Mouse (Mus musculus): ENCODE results near the gene Stab1.

Gene Stab1

GRCm38 (mm10) chr14:31194891-31195513 is 26.6 kb upstream of the Stab1 start:
- DNase-seq (ENCODE audit: low spot score), result peak; percentile 85

DNA sequence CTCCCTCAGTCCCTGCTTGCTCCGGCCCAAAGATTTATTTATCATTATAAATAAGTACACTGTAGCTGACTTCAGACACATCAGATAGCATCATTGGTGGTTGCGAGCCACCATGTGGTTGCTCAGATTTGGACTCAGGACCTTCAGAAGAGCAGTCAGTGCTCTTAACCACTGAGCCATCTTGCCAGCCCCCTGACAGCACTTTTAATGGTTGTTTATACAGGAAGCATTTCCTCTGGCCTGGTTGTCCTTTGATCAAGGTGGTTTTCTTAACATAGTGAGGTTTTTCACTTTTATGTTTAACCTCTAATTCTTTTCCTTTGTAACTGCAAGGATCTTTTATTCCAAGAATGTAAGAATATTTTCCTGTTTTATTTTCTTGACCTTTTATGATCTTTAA is 26.0 kb upstream of the Stab1 start:
- DNase-seq (ENCODE audit: low spot score), result no peak

GRCm38 (mm10) chr14:31193791-31194190 is 25.4 kb upstream of the Stab1 start:
- no peak for DNase-seq (ENCODE audit: low spot score)

DNA sequence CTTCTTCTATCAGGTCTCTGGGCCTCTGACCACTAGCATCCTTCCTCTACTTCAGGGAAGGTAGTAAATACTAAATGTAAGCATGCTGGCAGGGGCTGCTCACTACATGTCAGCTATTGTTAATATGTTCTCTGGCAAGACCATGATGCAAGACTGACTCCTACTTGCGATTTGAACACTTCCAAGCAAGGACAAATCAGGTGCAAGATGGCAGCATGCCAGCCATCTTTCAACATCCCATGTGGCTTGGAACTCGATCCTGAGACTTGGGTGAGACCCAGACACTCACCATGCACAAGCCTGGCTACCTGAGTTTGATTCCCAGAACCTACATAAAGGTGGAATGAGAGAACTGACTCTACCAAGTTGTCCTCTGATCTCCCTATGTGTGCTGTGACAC is 23.5 kb upstream of the Stab1 start:
- DNase-seq (ENCODE audit: low spot score), result no peak

GRCm38 (mm10) chr14:31189348-31189747 is 20.9 kb upstream of the Stab1 start:
- no peak for DNase-seq (ENCODE audit: low spot score)

DNA sequence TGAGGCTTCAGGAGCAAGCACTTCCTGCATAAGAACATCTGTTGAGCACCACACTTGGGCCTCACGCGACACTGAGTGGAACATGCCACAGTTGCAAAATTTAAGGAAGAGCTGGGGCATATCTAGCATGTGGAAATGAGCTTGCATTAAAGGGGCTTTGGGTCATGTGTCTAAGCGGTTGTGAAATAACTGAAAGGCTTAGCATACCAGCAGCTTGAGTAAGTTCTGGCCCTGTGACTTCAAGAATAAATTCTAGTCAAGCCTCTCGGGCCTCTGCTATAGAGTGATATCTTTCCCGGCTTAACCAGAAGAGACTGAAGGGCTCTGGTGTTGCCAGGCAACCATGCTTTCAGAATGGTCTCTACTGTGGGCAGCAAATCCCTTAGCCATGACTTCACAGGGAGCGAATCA is 20.3 kb upstream of the Stab1 start:
- peak; percentile 24 for DNase-seq (ENCODE audit: low spot score)

- no peak for DNase-seq (ENCODE audit: low spot score)
These were observed 18.2 kb upstream of the Stab1 start for GRCm38 (mm10) chr14:31186656-31187055.

DNA sequence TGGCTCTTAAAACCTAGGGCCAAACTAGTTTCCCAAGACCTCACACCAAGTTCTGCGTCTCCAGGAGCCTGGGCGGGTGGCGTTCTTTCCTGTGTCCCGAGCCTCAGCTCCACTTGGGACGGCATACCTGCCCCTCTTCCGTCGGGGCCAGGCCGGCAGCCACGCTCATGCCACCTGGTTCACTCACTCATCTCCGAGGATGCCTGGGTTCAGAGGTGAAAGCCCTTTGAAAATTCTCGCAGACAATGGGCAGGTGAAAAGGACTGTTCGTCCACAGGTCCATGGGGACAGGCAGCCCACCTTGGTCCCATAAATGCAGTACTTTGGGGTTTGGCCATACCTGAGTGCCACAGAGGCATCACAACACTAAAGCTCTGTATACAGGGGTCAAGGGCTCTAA is 15.8 kb upstream of the Stab1 start:
- no peak for DNase-seq (ENCODE audit: low spot score)

- DNase-seq (ENCODE audit: low spot score), result no peak
These were observed 15.1 kb upstream of the Stab1 start for GRCm38 (mm10) chr14:31183541-31183940.

DNA sequence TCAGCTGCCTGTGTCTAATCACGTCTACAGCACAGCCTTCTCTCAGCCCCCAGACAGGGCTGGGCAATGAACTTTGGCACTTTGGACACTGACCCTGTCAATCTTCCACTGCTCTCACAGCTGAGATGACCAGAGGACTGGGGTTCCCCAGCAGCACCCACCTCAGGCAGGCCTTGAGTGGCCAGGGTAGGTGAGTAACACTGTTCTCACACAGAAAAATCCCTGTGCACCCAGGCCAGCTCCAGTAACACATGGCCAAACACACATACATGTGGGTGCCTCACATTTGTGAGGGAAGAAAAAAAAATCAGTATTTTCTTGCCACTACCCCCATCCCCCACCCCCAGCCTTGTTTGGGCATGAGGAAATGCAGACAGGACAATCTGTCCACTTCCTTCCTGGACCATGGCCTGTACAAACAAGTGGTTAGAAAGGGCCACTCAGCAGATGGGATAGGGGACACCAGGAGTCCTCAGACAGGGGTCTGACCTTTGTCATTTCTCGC is 14.4 kb upstream of the Stab1 start:
- no peak for DNase-seq (ENCODE audit: low spot score)

DNA sequence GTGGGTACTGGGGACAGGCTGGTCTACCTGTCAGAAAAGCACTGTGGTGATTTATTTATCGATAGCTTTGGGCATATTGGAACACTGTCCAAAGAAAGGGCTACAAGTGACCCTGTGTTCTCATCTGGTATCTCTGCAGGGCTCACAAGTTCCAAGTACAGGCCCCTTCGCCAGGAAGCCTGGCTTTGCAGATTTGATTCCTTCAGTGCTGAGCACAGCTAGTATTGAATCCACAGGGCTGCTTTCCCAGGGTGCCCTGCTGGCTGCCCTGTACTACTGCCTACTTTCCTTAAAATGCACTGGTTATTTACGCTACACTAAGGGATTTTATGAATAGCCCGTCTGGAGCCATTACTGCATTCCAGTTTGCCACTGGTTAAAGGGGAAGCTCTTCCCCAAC is 13.1 kb upstream of the Stab1 start:
- DNase-seq (ENCODE audit: low spot score), result no peak

DNA sequence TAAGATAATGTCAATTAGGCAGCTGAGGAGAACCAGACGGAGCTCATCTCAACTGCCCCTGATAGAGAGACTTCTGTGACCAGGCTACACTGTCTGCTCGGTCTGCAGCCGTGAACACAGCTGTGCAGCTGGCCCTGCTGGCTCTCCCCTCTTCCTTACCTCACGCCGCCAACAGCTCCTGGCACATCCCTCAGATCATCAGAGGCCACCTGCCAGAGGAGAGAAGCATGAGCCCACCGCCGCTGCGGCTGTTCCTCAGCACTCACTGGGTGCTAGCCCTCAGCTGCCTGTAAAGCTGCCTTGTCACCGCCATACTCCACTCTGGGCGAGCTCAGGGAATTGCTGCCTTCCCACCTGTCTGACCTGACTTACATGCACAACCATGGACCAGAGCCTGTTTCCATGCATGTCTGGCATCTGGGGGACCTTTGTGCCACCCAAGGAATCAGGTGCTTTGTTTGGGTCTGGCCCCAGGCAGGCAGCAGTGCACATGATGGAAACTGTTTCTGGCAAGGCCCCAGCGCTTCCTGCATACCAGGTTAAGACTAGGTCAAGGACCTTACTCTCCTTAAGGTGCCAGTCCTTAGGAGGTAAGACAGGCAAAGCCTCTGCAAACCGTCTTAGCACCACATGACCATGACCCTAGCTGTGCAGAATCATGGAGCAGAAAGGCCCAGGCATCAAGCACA is 11.4 kb upstream of the Stab1 start:
- no peak for DNase-seq (ENCODE audit: low spot score)

DNA sequence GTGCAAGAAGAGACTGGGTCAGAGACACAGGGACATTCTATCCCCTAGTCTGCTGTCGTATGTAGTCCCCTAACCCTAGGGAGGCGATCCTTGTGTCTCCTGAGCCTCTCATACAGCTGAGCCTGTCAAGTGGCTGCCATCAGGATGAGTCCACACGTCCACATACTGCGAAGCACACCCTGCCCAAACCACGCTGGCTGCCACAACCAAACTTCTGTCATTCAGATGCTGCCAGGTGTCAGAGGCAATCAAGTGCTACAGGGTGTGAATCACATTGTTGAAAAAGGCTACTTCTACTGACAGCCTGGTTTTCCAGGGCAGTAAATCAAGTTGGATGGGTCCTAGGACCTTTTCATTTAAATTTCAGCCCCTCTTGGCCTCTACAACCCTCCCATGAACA is 9.3 kb upstream of the Stab1 start:
- no peak for DNase-seq (ENCODE audit: low spot score)

GRCm38 (mm10) chr14:31177287-31177686 is 8.8 kb upstream of the Stab1 start:
- DNase-seq (ENCODE audit: low spot score), result no peak

- DNase-seq (ENCODE audit: low spot score), result no peak
These were observed 5.1 kb upstream of the Stab1 start for GRCm38 (mm10) chr14:31173537-31173936.

GRCm38 (mm10) chr14:31172781-31173455 is 4.5 kb upstream of the Stab1 start:
- DNase-seq (ENCODE audit: low spot score), result no peak

DNA sequence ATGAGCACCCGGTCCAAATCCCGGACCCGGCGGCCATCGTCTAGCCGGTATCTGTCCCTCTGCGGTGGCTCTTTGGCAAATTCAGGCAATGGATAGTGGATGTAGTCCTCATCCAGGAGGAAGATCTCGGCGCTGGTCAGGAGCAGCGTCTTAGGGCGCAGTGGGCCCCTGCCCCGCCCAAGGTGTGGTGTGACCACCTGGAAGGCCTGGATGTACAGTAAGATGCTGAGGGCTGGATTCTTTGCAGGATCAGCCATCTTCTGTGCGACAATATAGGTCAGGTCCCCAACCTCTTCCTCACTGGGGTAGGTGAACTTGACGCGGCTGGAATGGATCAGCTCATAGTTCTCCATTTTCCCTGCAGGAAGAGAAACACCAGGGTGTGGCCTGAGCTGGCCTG is 3.4 kb upstream of the Stab1 start:
- no peak for DNase-seq (ENCODE audit: low spot score)

DNA sequence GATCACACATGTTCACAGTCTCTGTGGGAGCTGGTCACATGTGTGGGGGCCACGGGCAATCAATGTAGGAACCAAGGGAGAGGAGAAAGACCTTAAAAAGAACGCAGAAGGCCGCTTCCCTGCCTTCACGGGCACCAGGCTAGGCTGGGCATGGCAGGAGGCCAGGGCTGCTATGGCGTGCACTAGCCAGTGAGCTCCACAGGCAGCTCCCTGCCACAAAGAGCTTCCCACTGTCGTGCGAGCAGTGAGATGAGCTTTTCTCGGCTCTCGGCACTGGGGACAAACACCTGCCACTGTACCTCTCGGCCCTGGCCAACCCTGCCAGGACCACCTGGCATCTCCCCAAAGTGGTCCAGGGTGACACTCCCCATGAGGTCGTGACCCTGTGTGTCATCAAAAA is 2.9 kb upstream of the Stab1 start:
- no peak for DNase-seq (ENCODE audit: low spot score)

- no peak for DNase-seq (ENCODE audit: low spot score)
These were observed 2.5 kb upstream of the Stab1 start for GRCm38 (mm10) chr14:31170963-31171362.

DNA sequence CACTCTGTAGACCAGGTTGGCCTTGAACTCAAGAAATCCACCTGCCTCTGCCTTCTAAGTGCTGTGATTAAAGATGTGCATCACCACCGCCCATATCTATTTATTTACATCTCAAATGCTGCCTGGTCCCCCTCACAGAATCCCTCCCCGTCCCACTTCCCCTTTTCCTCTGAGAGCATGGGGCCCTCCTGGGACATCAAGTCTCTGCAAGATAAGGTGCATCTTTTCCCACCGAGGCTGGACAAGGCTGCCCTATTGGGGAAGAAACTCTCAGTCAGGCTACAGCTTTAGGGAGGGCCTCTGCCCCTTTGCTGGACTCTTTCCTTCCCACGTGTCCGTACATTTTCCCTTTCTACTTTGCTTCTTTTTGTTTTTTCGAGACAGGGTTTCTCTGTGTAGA is 1.1 kb upstream of the Stab1 start:
- no peak for DNase-seq (ENCODE audit: low spot score)

DNA sequence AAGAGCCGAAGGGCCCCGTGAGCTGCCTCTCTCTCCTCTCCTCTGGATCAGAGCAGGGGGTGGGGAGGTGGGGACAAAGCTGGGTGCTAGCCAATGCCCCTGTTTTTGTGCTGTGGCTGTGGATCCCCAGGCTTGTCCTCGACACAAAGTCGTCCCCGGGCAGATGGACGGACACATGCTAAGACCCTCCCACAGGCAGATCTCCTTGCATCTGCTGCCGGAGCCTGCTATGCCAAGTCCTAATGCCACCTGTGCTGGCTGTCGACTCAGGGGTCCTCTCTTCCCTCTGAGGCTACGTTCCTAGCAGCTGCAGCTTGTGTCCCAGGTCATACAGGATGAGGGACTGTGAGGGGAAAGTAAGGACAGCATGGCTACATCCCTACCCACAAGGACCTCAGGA is 1.6 kb downstream of the Stab1 start:
- no peak for DNase-seq (ENCODE audit: low spot score)

DNA sequence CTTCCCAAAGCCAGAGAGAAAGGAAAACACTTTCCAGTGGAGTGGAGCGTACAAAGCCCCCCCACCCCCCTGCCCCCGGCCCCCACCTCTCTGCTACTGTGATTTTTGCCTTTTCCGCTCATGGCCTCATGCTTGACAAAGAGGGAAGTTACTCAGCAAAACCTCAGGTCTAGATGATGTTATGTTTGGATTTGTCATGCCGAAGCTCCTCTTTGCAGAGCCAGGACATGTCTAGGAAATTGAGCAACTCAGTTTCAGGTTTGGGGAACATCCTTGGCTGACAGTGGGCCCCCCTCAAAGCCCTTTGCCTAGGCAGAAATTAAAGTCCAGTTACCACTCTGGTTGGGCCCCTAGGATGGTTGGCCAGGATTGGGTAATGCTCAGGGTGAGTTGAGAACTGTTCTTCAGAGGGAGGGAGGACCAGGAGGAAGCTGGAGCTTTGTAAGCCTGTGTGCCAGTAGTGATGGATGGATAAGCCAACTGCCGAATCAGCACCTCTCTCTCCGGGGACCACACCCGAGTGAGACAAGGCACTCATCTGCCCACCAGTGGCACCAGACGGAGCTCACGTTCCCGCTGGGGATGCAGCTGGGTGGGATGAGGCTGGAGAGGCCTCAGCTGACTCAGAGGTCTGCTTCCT is 2.3 kb downstream of the Stab1 start:
- DNase-seq (ENCODE audit: low spot score), result no peak

DNA sequence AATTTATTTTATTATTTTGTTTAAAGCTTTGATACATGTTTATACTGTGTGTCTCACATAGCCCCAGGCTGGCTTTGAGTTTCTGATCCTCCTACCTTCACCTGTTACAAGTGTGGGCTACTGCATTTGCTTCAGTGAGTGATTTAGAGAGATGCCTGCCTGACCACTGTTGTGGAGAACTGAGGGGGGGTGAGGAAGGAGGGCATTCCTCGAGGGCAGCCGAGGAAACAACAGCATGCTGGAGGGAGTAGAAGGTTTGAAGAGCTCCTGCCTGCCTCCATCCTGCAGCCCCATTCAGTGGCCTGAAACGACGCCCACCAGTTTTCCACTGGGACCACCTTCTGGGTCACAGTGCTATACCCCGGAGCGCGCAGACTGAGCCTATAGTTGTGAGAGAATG is 3.0 kb downstream of the Stab1 start:
- no peak for DNase-seq (ENCODE audit: low spot score)

All from adipocyte (in vitro differentiated cells).